Mouse (Mus musculus) heart, embryonic 15.5 days (tissue): Measurements from ENCODE around the gene Abhd11. TPM values are rescaled to one million over a fixed set of nuclear protein-coding genes. Genes with fewer than 3 reads are reported as not detected.
"Not testable (repeated sequence)": the region's sequence is repeated elsewhere in the genome, so short reads cannot be mapped to it uniquely, and the experiment has no call there.

ENCODE experiments used
- ATAC-seq: fragments of 200-750 bp; cut with Nextera tagmentation; replicated peaks from 2 replicates; pipeline ENCODE4 v1.8.0; 2017; ENCODE audit warnings: low read depth, moderate TSS enrichment; ENCODE audit not compliant: insufficient number of reproducible peaks, insufficient read depth, low FRiP score
- H3K27ac ChIP-seq: fragments of 300-500 bp; sonication (generic); 2 replicates; pipeline ENCODE4 v1.5.1; 2015; ENCODE audit warnings: mild to moderate bottlenecking, inconsistent platforms
- H3K27me3 ChIP-seq: fragments of 300-500 bp; sonication (generic); 2 replicates; pipeline ENCODE4 v1.6.1; 2015; ENCODE audit warnings: inconsistent platforms
- H3K36me3 ChIP-seq: fragments of 300-500 bp; sonication (generic); 2 replicates; pipeline ENCODE4 v1.6.1; 2015; ENCODE audit warnings: mild to moderate bottlenecking, inconsistent platforms
- H3K4me1 ChIP-seq: fragments of 300-500 bp; sonication (generic); replicated peaks from 2 replicates; pipeline ENCODE4 v1.6.1; 2015; ENCODE audit warnings: inconsistent platforms
- H3K4me2 ChIP-seq: fragments of 300-500 bp; sonication (generic); 2 replicates; pipeline ENCODE4 v1.6.1; 2015; ENCODE audit warnings: inconsistent platforms, mild to moderate bottlenecking, moderate library complexity
- H3K4me3 ChIP-seq: fragments of 300-500 bp; sonication (generic); 2 replicates; pipeline ENCODE4 v1.5.1; 2015; ENCODE audit warnings: mild to moderate bottlenecking, inconsistent platforms
- H3K9ac ChIP-seq: fragments of 300-500 bp; sonication (generic); 2 replicates; pipeline ENCODE4 v1.6.1; 2015; ENCODE audit warnings: mild to moderate bottlenecking, inconsistent platforms
- H3K9me3 ChIP-seq: fragments of 300-500 bp; sonication (generic); replicated peaks from 2 replicates; pipeline ENCODE4 v1.6.1; 2016; ENCODE audit warnings: inconsistent platforms
- WGBS: fragments of 180-500 bp; shearing (Covaris S2); methylation state at CpG from one replicate; pipeline ENCODE4 v1.1.7; 2015; ENCODE audit warnings: mixed read lengths; 5-methylcytosine and 5-hydroxymethylcytosine counted together
- polyA plus RNA-seq: library from polyadenylated mRNA; unstranded; fragments of >200 nt; fragmentation: Nextera tagmentation; extraction: Ambion mirVana; gene quantifications from 2 replicates; pipeline ENCODE4 v1.2.1, GENCODE M21; 2015

The Abhd11 gene
- polyA plus RNA-seq = 70.0 and 74.5 TPM in 2 replicates

DNA sequence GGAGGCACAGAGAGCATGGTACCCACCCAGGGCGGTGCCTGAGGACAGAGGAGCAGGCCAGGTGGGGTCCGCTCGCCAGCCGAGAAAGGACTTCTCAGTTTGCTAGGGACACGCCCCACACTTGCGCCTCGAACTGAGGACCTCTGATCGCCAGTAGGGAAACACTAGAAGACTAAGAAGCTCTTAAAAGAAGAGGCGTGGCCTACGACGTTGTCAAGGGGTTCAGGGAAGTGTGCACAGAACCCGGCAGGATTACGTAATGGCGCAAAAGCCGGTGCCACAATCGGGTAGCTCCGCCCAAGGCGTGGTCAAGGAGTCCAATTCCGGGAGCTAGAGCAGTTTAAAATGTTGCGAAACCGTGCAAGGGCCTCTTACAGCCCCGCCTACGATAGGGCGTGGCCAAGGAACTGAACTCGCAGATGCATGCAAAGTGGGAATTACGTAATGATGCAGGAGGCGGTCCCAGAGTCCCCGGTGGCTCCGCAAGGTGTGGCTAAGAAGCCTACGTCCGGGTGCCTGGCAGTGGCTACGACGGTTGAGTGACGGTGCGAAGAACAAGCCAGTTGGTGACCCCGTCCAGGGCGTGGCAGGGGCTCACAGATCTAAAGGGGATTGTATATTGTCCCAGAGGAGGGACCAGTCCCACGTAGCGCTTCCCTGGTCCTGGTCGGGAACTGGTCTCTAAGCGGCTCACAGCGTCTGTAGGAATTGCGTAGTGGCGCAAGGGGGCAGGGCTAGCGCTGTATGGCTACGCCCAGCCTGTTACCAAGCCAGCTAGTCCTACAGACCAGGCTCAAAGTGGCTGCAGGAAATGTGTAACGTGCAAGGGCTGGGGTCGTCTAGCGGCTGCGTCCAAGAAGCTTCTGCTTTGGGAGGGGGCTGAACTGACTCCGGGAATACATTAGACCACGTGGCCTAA, at the start of gene Abhd11:
Gene Abhd11, plus strand, starts transcription at position 482 of the 919 bp plus-strand sequence.
- Histone ChIP-seq H3K4me2 (peak within 1 kb of the TSS; percentile 84), H3K9ac (peak within 1 kb of the TSS; percentile 72), H3K4me3 (peak within 1 kb of the TSS; percentile 71), H3K27me3 (peaks cover 5% of the 10 kb centered on the region; the same call in 1 of the 2 replicates), H3K27ac (peak within 1 kb of the TSS; percentile 100), H3K9me3 (no peaks in the 10 kb centered on the region), H3K36me3 (no peaks in the 10 kb centered on the region; the same call in 1 of the 2 replicates), H3K4me1 (peaks cover 33% of the 10 kb centered on the region)
- peak; percentile 88 for ATAC-seq
- under 1% methylated on average over 52 of the region's 52 CpGs for whole genome bisulfite sequencing

DNA sequence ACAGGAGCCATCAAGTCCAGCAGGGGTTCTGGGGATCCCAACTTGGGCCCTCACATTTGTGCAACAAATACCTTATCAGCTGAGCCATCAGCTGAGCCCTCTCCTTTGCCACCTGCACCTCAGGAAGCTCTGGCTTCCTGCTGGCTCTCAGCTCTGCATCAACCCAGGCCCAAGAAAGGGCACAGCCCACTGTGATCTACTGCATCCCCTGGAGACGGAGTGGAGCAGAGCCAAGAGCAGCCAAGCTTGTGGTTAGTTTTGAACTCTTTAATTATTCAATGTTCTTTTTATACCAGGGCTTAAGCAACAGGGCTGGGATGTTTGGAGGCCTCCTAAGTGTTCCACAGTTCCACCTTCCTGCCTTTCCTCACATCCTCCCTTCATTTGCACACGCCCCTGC, 48.5 kb upstream of the Abhd11 start:
- H3K4me3 ChIP-seq = no peak overlapping the region
- H3K27ac ChIP-seq = no peak overlapping the region
- no peak overlapping the region for H3K4me2 ChIP-seq
- no peaks in the 10 kb centered on the region for H3K9me3 ChIP-seq
- no peaks in the 10 kb centered on the region for H3K27me3 ChIP-seq
- ATAC-seq = no peak
- no peak overlapping the region for H3K9ac ChIP-seq
- peaks cover 13% of the 10 kb centered on the region; the same call in 1 of the 2 replicates for H3K4me1 ChIP-seq
- 62% methylated on average over 2 of the region's 2 CpGs for WGBS
- H3K36me3 ChIP-seq = no peaks in the 10 kb centered on the region

DNA sequence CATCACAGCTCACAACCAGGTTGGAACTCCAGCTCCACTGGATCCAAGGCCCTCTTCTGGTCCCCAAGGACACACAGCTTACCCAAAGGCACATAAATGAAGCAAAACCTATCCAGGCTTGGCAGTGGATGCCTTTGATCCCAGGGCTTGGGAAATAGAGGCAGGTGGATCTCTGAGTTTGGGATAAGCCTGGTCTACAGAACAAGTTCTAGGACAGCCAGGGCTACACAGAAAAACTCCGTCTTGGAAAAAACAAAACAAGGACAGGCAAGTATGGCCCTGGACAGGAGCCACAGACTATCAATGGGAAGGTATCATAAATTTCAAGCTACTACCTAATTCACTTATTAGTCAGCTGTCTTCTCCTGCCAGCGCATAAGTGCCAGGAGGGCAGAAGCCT, 47.4 kb upstream of the Abhd11 start:
- no peak overlapping the region for H3K4me2 ChIP-seq
- ATAC-seq = no peak

DNA sequence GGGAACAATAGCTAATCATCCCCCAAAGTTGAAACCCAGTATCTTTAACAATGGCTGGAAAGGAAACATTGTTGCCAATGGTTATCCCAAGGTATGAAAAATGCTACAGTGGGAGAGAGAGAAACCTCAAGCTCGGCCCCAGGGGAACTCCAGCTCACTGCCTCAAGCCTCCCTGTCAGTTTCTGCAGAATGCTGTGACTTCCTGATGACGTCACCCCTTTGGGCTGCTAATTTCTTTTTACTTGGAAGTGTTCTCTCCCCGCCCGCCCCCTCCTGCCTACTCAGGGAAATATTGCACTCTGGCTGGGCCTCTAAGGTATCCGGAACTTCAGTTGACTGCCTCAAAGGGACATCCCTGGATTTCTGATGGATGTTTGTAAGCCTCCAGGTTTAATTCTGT, 45.4 kb upstream of the Abhd11 start:
- Histone ChIP-seq H3K9me3 (no peaks in the 10 kb centered on the region), H3K9ac (no peak overlapping the region), H3K4me1 (peaks cover 21% of the 10 kb centered on the region), H3K27ac (0 out of 2 replicates have a peak overlapping the region, but pooled peaks have one; percentile 20), H3K27me3 (peaks cover 10% of the 10 kb centered on the region), H3K4me2 (no peak overlapping the region), H3K36me3 (no peaks in the 10 kb centered on the region), H3K4me3 (no peak overlapping the region)
- ATAC-seq = no peak
- WGBS = 26% methylated on average over 5 of the region's 5 CpGs

More for the DNA sequence above, 47.4 kb upstream of the Abhd11 start:
- 88% methylated on average over 2 of the region's 2 CpGs for WGBS
- no peak overlapping the region for H3K9ac ChIP-seq
- H3K4me1 ChIP-seq = peaks cover 23% of the 10 kb centered on the region
- H3K4me3 ChIP-seq = no peak overlapping the region
- no peaks in the 10 kb centered on the region for H3K9me3 ChIP-seq
- no peaks in the 10 kb centered on the region for H3K36me3 ChIP-seq
- H3K27ac ChIP-seq = no peak overlapping the region
- H3K27me3 ChIP-seq = peaks cover 4% of the 10 kb centered on the region; the same call in 1 of the 2 replicates

DNA sequence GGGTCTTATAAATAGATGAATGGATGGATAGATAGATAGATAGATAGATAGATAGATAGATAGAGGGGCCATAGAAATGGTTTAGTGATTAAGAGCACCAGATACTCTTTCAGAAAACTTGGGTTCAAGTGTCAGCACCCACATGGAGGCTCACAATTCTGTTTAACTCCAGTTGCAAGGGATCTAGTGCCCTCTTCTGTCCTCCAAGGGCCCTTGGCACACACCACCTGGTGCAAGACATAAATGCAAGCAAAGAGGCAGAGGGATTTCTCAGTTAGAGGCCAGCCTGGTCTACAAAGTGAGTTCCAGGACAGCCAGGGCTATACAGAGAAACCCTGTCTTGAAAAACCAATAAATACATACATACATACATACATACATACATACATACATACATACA, 44.3 kb upstream of the Abhd11 start:
- ATAC-seq, H3K36me3 ChIP-seq, H3K27me3 ChIP-seq, H3K4me2 ChIP-seq, H3K4me3 ChIP-seq, H3K9ac ChIP-seq, H3K9me3 ChIP-seq, H3K27ac ChIP-seq: not testable (repeated sequence)
- H3K4me1 ChIP-seq = peaks cover 14% of the 10 kb centered on the region

DNA sequence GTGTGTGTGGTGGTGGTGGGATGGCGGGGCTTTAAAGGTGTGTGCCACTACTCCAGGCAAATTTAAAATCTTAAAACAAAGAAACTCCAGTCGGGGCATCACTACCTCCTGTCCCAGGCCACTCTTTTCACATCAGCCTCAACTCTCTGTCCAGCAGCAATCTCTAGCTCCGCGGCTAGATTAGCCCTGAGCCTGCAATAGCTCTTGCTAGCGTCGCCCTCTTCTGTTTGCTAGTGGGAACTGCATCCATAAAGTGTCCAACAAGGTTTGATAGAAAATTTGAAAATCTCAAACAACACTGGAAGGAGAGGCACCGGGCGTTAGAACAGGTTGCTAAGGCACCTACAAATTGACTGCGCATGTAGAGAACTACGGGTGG, 43.5 kb upstream of the Abhd11 start:
- H3K36me3 ChIP-seq = no peaks in the 10 kb centered on the region
- 6% methylated on average over 10 of the region's 10 CpGs for WGBS
- ATAC-seq = no peak; the same call in 1 of the 2 replicates
- H3K4me3 ChIP-seq = peak overlapping the region; percentile 33
- H3K4me1 ChIP-seq = peaks cover 14% of the 10 kb centered on the region
- peaks cover 10% of the 10 kb centered on the region for H3K27me3 ChIP-seq
- peak overlapping the region; percentile 25; the same call in 1 of the 2 replicates for H3K9ac ChIP-seq
- peak overlapping the region; percentile 63 for H3K4me2 ChIP-seq
- no peaks in the 10 kb centered on the region for H3K9me3 ChIP-seq
- H3K27ac ChIP-seq = no peak overlapping the region

DNA sequence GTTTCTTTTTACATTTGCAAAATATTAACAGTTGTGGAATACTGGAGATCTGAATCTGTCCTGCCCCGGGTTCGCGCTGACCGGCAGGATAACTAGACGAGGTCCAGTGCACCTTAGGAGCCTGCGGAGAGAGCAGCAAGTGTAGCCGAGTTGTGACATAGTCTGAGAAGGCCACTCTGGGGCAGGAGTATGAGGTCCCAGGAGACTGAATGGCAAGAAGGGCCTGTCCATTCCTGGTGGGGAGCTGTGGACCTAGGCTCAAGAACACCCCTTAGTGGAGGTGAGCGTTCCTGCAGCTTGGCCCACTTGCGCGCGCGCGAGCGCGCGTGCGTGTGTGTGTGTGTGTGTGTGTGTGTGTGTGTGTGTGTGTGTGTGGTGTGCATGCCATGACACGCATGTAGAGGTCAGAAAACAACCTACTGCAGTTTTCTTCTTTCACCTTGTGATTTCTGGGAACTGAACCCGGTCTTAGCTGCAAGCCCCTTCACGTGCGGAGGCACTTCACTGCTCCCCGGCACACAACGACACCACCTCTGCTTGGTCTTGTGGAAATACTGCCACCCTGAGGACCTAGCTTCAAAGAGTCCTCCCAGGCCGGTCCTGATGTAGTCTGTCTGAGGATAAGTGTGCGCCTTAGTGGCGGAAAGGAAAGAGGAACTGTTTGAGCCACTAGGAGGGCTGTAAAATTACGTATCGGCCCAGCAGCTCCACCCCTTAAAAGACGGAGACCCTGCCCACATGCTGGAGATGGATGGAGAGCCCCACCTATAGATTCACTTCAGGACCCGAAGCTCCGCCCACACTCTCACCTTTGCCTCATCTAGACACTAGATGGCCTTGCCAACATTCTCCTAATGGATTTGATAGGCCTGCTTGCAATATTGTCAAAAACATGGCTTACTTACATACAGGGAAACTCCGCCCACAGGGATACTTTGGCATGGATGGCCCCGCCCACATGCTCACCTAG, 42.8 kb upstream of the Abhd11 start:
- H3K27ac ChIP-seq = no peak overlapping the region
- peak overlapping the region; percentile 63 for H3K4me2 ChIP-seq
- WGBS = 5% methylated on average over 33 of the region's 33 CpGs
- peaks cover 14% of the 10 kb centered on the region for H3K4me1 ChIP-seq
- ATAC-seq = peak; percentile 40; the same call in 1 of the 2 replicates
- H3K4me3 ChIP-seq = peak overlapping the region; percentile 33
- peak overlapping the region; percentile 25; the same call in 1 of the 2 replicates for H3K9ac ChIP-seq
- peaks cover 10% of the 10 kb centered on the region for H3K27me3 ChIP-seq
- no peaks in the 10 kb centered on the region for H3K9me3 ChIP-seq
- H3K36me3 ChIP-seq = no peaks in the 10 kb centered on the region

DNA sequence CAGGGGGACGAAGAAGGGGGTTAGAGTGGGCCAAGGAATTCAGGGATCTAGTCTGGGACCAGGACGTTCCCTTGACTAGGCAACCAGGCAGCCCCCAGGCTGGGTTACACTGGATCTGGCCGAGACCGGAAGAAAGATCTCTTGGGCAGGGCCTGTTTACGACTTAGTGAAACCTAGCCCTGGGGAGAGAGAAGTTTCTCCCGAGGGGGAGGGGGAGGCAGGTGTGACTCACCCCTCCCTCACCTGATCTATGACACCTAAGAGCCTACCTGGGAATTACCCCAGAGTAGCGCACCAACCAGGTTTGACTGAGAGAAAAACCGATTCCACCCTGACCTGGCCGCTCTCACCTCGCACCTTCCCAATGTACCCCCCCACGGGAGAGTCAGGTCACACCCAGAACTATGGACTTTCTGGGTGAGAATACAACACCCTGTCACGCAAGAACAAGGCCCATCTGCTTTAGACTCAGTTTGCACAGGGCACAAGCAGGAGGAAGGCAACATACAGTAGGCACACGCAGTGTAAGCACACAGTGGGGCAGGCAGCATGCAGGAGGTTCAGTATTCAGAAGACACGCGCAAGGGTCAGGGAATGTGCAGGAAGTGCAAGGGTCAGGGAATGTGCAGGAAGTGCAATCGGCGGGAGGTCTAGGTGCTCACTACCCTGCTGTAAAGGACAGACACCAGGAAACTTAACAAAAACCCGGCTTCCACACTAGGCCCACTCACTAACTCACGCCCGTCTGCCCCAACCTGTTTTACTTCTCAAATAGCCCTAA, 41.6 kb upstream of the Abhd11 start:
- Histone ChIP-seq H3K4me2 (no peak overlapping the region), H3K4me3 (no peak overlapping the region), H3K4me1 (peaks cover 14% of the 10 kb centered on the region), H3K9me3 (no peaks in the 10 kb centered on the region), H3K9ac (no peak overlapping the region), H3K27me3 (peaks cover 10% of the 10 kb centered on the region), H3K27ac (no peak overlapping the region; the same call in 1 of the 2 replicates), H3K36me3 (no peaks in the 10 kb centered on the region)
- ATAC-seq = no peak
- WGBS = 65% methylated on average over 20 of the region's 20 CpGs

DNA sequence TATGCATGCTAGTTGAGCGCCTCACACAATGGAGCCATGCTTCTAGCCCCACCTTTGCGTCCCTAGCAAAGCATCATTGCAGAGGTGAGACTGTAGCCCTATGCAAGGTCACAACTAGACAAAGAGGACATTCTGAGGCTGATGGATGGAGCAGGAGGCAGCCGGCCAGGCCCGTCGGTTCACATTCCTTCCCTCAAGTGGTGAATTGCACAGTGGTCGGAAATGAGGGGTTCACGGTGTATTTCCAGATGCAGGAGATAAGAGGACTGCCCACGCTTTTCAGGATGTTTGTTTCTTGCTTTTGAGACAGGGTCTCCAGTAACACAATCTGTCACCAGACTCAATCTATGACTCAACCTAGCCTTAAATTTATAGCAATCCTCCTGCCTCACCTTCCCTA, 38.3 kb upstream of the Abhd11 start:
- H3K9me3 ChIP-seq = no peaks in the 10 kb centered on the region
- no peak overlapping the region for H3K4me2 ChIP-seq
- no peak for ATAC-seq
- H3K27me3 ChIP-seq = peaks cover 10% of the 10 kb centered on the region
- H3K9ac ChIP-seq = no peak overlapping the region
- no peak overlapping the region for H3K27ac ChIP-seq
- H3K4me1 ChIP-seq = peaks cover 16% of the 10 kb centered on the region
- no peaks in the 10 kb centered on the region for H3K36me3 ChIP-seq
- no peak overlapping the region for H3K4me3 ChIP-seq
- 43% methylated on average over 8 of the region's 8 CpGs for WGBS

DNA sequence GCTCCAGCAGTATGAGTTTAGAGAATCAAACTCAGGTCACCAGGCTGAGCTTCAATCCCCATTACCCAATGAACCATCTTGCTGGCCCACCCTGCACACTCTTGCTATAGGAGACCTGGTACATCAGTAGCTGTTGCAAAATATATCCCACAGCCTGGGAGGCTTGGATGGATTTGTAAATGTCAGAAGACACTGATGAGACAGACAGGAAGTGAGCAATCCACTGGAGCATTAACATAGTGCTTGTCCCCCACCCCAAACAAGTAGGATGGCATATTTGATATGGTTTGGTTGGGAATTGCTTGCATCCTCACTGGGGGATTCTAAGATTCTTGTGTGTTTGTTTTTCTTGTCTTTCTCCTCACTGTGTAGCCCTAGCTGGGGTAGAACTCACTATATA, 35.9 kb upstream of the Abhd11 start:
- no peak for ATAC-seq
- Histone ChIP-seq H3K4me1 (peaks cover 7% of the 10 kb centered on the region), H3K27ac (no peak overlapping the region), H3K4me2 (no peak overlapping the region), H3K9ac (no peak overlapping the region), H3K27me3 (no peaks in the 10 kb centered on the region), H3K4me3 (no peak overlapping the region), H3K36me3 (no peaks in the 10 kb centered on the region), H3K9me3 (no peaks in the 10 kb centered on the region)
